Mouse (Mus musculus): ENCODE data around the gene Mapk10. TPM values are rescaled to one million over a fixed set of nuclear protein-coding genes. Genes with fewer than 3 reads are reported as not detected.
A peak's percentile ranks its signal among the peaks of the same experiment; 100 is the strongest.

The Mapk10 gene
- polyA plus RNA-seq, 1 experiment from 2014 or later: 82.3 TPM

DNA sequence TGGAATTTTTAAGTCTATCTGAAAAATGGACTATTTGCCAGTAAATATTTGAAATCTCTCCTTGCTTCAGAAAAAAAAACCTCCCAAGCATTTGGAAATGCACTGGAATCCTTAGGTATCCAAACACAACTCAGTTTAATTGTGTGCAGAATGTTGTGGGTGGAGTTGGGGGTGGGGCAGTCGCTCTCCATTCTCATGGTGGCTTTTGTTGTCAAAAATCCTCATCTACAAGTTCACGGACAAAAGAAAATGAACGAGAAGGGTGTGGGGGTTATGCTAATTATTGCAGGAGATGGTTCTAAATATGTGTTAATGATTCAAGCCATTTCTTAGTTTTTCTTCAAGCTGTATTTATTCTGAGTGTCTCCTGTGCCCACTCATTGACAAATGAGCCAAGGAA, 49.6 kb downstream of the Mapk10 start:
- 0 out of 2 replicates have a peak, but pooled peaks have one; percentile 45 for ATAC-seq (ENCODE audit: low read depth)
- Histone ChIP-seq H3K9ac (no peak overlapping the region), H3K27ac (replicated peaks) (peak overlapping the region; percentile 88), H3K4me2 (peak overlapping the region; percentile 26), H3K4me1 (replicated peaks) (peaks cover 30% of the 10 kb centered on the region), H3K27me3 (no peaks in the 10 kb centered on the region), H3K36me3 (no peaks in the 10 kb centered on the region), H3K9me3 (no peaks in the 10 kb centered on the region), H3K4me3 (no peak overlapping the region)
- 10% methylated on average over 3 of the region's 3 CpGs for WGBS

DNA sequence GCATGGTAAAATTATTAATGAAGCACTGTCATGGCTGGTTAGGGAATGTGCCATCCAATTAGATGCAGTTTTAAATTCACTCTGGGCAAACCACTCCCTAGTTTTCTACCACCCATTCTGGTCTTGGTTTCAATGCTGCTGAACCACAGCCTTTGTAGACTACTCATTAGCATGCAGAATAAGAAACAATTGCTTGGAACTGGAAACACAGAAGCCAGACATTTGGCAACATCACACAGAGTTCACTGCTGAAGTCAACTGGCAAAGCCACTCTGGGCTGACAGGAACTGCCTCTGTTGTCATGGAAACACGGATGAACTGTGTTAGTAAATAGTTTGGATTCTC, 50.0 kb downstream of the Mapk10 start:
- Histone ChIP-seq H3K27ac (replicated peaks) (peak overlapping the region; percentile 88), H3K27me3 (no peaks in the 10 kb centered on the region), H3K4me2 (peak overlapping the region; percentile 26), H3K4me3 (no peak overlapping the region), H3K36me3 (no peaks in the 10 kb centered on the region), H3K4me1 (replicated peaks) (peaks cover 30% of the 10 kb centered on the region), H3K9ac (no peak overlapping the region), H3K9me3 (no peaks in the 10 kb centered on the region)
- WGBS: 20% methylated on average over 1 of the region's 1 CpGs
- peak; percentile 94 for ATAC-seq (ENCODE audit: low read depth)

- H3K4me2 ChIP-seq: peak overlapping the region; percentile 26; the same call in 1 of the 2 replicates
- H3K36me3 ChIP-seq: no peaks in the 10 kb centered on the region
- WGBS: 28% methylated on average over 8 of the region's 8 CpGs
- peak overlapping the region; percentile 88 for H3K27ac ChIP-seq (replicated peaks)
- no peaks in the 10 kb centered on the region for H3K27me3 ChIP-seq
- no peak overlapping the region for H3K9ac ChIP-seq
- no peaks in the 10 kb centered on the region for H3K9me3 ChIP-seq
- no peak overlapping the region for H3K4me3 ChIP-seq
- peak; percentile 84 for ATAC-seq (ENCODE audit: low read depth)
- H3K4me1 ChIP-seq (replicated peaks): peaks cover 30% of the 10 kb centered on the region
Observed at GRCm38 (mm10) chr5:103160314-103161195, 50.6 kb downstream of the Mapk10 start.

DNA sequence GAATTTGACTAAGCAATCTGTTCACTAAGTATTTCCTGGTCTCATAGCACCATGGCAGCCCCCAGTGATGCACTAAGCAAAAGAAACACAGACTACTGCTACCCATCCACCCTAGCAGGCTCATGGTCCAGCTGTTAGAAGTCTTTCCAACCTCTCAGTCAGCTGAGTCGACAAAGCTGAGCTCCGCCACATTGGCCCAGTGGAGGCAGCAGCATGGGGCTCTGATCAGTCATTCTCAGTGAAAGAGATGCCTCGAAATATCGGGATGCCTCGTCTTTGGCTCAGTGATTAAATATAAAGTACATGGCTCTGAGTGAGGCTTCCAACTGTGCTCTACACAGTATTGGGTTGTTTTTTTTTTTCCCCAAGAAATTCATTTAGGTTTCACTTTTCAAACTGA, 70.2 kb downstream of the Mapk10 start:
- no peak for ATAC-seq (ENCODE audit: low read depth)

DNA sequence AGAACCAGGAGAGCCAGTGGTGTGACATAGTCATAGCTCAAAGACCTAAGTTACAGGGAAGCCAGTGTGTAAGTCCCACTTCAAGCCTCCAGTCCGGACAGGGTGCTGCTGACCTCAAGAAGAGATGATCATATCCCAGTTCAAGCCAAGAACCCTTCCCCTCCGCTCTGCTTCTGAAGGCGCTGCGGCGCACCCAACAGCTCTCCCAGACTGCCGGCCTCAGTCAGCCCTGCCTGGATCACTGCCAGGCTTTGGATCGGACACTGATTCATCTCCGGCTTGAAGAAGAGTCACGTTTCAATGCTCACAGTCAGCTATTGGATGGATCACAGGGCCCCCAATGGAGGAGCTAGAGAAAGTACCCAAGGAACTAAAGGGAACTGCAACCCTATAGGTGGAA, 76.3 kb downstream of the Mapk10 start:
- no peak overlapping the region for H3K9ac ChIP-seq
- ATAC-seq (ENCODE audit: low read depth): no peak
- H3K4me3 ChIP-seq: no peak overlapping the region
- H3K27me3 ChIP-seq: no peaks in the 10 kb centered on the region
- WGBS: 76% methylated on average over 9 of the region's 9 CpGs
- H3K4me1 ChIP-seq (replicated peaks): peaks cover 12% of the 10 kb centered on the region
- H3K4me2 ChIP-seq: no peak overlapping the region
- H3K9me3 ChIP-seq: no peaks in the 10 kb centered on the region
- no peaks in the 10 kb centered on the region for H3K36me3 ChIP-seq
- H3K27ac ChIP-seq (replicated peaks): no peak overlapping the region

More for the DNA sequence above, 70.2 kb downstream of the Mapk10 start:
- no peak overlapping the region for H3K9ac ChIP-seq
- 63% methylated on average over 5 of the region's 5 CpGs for WGBS
- no peaks in the 10 kb centered on the region for H3K36me3 ChIP-seq
- peaks cover 7% of the 10 kb centered on the region for H3K4me1 ChIP-seq (replicated peaks)
- no peak overlapping the region for H3K4me2 ChIP-seq
- no peak overlapping the region for H3K27ac ChIP-seq (replicated peaks)
- no peaks in the 10 kb centered on the region for H3K27me3 ChIP-seq
- no peak overlapping the region for H3K4me3 ChIP-seq
- H3K9me3 ChIP-seq: no peaks in the 10 kb centered on the region

- Histone ChIP-seq H3K9ac (no peak overlapping the region), H3K4me3 (no peak overlapping the region), H3K4me1 (replicated peaks) (peaks cover 15% of the 10 kb centered on the region), H3K27me3 (no peaks in the 10 kb centered on the region), H3K9me3 (no peaks in the 10 kb centered on the region), H3K4me2 (no peak overlapping the region), H3K36me3 (no peaks in the 10 kb centered on the region), H3K27ac (replicated peaks) (no peak overlapping the region)
- ATAC-seq (ENCODE audit: low read depth): no peak
- WGBS: 67% methylated on average over 9 of the region's 9 CpGs
Observed at GRCm38 (mm10) chr5:103133626-103134025, 77.5 kb downstream of the Mapk10 start.

GRCm38 (mm10) chr5:103132814-103133213, 78.3 kb downstream of the Mapk10 start:
- Histone ChIP-seq H3K27ac (replicated peaks) (no peak overlapping the region), H3K27me3 (no peaks in the 10 kb centered on the region), H3K4me2 (no peak overlapping the region), H3K4me3 (no peak overlapping the region), H3K9ac (no peak overlapping the region), H3K36me3 (no peaks in the 10 kb centered on the region), H3K4me1 (replicated peaks) (peaks cover 15% of the 10 kb centered on the region), H3K9me3 (no peaks in the 10 kb centered on the region)
- WGBS: 74% methylated on average over 6 of the region's 6 CpGs
- no peak for ATAC-seq (ENCODE audit: low read depth)

DNA sequence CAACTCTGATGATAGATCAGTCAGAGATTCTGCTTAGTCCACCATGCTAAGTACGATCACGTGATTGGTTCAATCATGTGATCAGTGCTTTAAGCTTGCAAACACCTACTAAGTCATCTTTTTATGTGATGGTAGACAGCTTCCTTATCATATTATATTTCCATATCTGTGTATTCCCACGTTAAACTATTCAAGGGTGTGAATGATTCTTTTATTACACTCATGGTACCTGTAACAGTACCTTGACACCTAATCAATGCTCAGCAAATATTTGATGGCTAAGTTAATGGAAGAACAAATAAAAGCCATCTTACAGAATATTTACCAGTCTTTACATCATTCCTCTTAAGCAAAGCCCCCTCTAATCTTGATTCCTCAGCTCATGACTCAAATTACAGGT, 91.5 kb downstream of the Mapk10 start:
- 84% methylated on average over 3 of the region's 3 CpGs for WGBS
- no peaks in the 10 kb centered on the region for H3K27me3 ChIP-seq
- H3K9ac ChIP-seq: no peak overlapping the region
- H3K27ac ChIP-seq (replicated peaks): no peak overlapping the region
- no peaks in the 10 kb centered on the region for H3K36me3 ChIP-seq
- ATAC-seq (ENCODE audit: low read depth): no peak
- H3K9me3 ChIP-seq: no peaks in the 10 kb centered on the region
- no peak overlapping the region for H3K4me2 ChIP-seq
- H3K4me3 ChIP-seq: no peak overlapping the region
- H3K4me1 ChIP-seq (replicated peaks): no peaks in the 10 kb centered on the region

DNA sequence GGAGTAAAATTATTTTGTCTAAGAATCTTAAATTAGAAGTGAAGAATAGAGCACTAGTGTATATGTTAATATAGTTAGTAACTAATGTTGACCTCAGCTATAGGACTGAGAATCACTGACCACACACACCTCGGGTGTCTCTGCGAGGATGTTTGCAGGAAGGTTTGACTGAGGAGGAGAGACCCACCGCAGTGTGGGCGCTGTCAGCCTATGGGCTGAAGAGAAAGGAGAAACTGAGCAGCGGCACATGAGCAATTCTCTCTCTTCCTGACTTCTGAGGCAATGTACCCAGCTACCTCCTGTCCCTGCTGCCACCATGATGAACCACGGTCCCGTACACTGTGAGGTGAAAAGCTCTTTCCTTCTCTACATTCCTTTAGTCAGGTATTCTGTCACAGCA, 95.6 kb downstream of the Mapk10 start:
- Histone ChIP-seq H3K4me3 (no peak overlapping the region), H3K9me3 (no peaks in the 10 kb centered on the region), H3K4me1 (replicated peaks) (no peaks in the 10 kb centered on the region), H3K27ac (replicated peaks) (no peak overlapping the region), H3K4me2 (no peak overlapping the region), H3K27me3 (no peaks in the 10 kb centered on the region), H3K36me3 (no peaks in the 10 kb centered on the region), H3K9ac (no peak overlapping the region)
- WGBS: 91% methylated on average over 7 of the region's 7 CpGs
- ATAC-seq (ENCODE audit: low read depth): no peak

DNA sequence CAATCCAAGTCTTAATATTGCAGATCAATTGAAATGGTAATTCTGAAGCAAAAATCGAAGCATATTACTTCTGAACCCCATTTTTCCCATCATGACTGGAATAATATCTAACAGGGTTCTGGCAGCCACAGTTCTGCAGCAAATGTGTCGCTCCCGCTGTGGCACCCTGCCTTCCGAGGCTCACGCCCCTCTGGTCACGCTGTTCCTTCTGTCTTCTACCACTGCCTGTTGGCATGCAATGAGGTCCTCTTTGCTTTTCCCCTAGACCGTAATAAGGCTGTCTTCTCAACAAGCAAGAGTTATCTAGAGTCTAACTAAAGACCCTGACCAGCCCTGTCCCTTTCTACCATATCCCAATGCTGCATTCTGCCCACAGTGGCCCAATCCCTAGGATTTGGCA, 98.7 kb downstream of the Mapk10 start:
- 89% methylated on average over 7 of the region's 7 CpGs for WGBS
- Histone ChIP-seq H3K27me3 (no peaks in the 10 kb centered on the region), H3K4me1 (replicated peaks) (no peaks in the 10 kb centered on the region), H3K4me2 (no peak overlapping the region), H3K9ac (no peak overlapping the region), H3K27ac (replicated peaks) (no peak overlapping the region), H3K9me3 (no peaks in the 10 kb centered on the region), H3K4me3 (no peak overlapping the region), H3K36me3 (no peaks in the 10 kb centered on the region)
- no peak for ATAC-seq (ENCODE audit: low read depth)

- Histone ChIP-seq H3K4me3 (no peak overlapping the region), H3K36me3 (no peaks in the 10 kb centered on the region), H3K27ac (replicated peaks) (no peak overlapping the region), H3K27me3 (no peaks in the 10 kb centered on the region), H3K9ac (no peak overlapping the region), H3K9me3 (no peaks in the 10 kb centered on the region), H3K4me2 (no peak overlapping the region), H3K4me1 (replicated peaks) (no peaks in the 10 kb centered on the region)
- no peak for ATAC-seq (ENCODE audit: low read depth)
- 90% methylated on average over 1 of the region's 1 CpGs for WGBS
Observed at GRCm38 (mm10) chr5:103109409-103109808, 101.7 kb downstream of the Mapk10 start.

DNA sequence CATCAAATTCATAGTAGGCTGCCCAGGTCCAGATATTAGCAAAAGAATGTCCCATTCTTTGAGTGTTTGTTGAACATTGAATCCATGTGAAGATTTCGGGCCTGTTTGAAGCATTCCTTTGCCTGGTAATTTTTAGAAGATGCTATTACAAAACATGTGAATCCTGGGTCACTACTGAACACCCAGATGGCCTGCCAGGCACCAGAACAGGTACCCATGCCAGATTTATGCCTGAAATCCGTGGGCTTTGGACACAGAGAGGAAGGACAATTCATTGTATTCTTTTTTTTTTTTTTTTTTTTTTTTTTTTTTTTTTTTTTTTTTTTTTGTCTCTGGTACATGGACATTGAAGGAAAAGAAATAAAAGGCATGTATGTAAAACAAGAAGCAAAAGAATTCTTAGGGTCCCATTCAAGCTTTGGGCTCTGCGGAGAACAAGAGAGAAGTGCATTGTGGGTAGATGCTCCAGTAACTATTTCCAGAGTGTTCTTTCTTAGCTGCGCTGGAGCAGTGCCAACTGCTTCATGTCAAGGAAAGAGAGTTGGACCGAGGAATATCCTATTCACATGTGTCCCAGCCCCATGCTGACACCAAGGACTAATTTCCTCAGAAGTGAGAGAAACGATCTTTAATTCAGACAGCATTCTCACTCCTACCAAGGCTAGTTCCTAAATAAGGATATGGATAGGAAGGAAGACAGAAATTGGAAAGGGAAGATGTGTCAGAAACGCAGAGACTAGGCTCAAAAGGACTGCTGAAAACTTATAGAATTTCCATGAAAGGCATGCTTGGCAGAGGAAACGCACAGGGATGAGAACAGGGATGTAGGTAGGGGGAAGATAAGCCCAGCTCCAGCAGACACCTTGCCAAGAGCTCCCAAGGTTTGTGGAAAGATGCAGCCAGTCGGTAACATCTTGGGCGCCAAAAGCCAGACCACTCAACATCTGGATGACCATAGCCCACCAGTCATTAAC, 105.4 kb downstream of the Mapk10 start:
- no peak overlapping the region for H3K4me3 ChIP-seq
- H3K27me3 ChIP-seq: no peaks in the 10 kb centered on the region
- no peaks in the 10 kb centered on the region for H3K4me1 ChIP-seq (replicated peaks)
- H3K27ac ChIP-seq (replicated peaks): no peak overlapping the region
- H3K9me3 ChIP-seq: no peaks in the 10 kb centered on the region
- ATAC-seq (ENCODE audit: low read depth): no peak
- H3K9ac ChIP-seq: no peak overlapping the region
- 85% methylated on average over 10 of the region's 10 CpGs for WGBS
- H3K4me2 ChIP-seq: no peak overlapping the region
- no peaks in the 10 kb centered on the region for H3K36me3 ChIP-seq

Data from neural tube, embryonic 13.5 days (tissue).